Mouse (Mus musculus) ovary, postnatal 10 days (tissue): ENCODE measurements around the gene Tnf.

Source experiments
- DNase-seq: peaks from one replicate; pipeline ENCODE4 v3.0.0; 2022; ENCODE audit warnings: low spot score

Gene Tnf

GRCm38 (mm10) chr17:35172445-35173234, 29.2 kb downstream of the Tnf start:
- DNase-seq = no peak

DNA sequence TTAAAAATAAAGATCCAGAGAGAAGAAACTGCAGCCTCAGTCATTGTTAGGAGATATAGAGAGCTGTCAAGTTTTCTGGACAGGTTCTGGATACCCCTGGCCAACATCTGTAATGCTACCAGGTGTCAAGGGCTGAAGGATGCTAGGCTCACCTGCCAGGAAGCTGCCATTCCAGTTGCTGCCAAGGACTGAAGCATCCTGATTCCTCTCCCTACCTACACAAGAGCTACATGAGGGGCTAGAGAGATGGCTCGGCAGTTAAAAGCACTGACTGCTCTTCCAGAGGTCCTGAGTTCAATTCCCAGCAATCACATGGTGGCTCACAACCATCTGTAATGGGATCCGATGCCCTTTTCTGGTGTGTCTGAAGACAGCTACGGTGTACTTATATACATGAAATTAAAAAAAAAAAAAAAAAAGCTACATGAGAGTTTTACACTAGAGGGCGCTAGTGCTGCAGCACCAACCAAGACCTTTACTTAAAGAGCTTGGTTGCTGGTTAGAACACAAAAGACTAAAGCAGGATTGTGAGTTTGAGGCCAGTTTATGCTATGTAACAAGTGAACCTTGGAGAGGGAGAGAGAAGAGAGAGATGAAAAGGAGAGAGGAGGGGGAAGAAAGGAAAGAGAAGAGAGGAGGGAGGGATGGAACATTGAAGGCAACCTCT, 33.1 kb downstream of the Tnf start:
- DNase-seq = no peak

- no peak for DNase-seq
These were observed 34.0 kb downstream of the Tnf start for GRCm38 (mm10) chr17:35167794-35168193.

DNA sequence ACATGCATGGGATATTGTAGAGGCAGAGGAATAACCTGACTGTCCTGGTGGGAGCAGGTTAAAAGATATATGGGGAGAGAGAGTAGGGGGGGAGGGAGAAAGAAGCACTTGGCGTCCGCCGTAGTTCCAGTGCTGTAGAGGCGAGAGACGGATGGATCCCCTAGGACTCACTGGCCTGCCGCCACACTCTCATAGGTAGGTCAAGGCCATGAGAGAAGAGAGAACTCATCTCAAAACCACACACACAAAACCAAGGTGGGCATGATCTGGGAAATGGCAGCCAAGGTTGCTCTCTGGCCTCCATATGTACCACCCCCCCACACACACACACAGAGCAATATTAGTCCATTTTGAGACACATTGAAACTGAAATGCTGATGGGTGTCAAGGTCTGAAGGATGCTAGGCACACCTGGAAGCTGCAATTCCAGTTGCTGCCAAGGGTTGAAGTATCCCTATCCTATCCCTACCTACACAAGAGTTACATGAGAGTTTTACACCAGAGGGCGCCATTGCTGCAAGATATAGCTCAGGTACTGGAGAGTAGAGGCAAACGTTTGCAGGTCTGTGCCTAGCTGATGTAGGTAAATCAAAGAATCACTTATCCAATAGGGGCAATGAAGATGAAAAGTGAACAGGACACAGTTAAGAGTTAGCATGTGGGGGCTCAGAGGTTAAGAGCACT, 35.3 kb downstream of the Tnf start:
- no peak for DNase-seq

DNA sequence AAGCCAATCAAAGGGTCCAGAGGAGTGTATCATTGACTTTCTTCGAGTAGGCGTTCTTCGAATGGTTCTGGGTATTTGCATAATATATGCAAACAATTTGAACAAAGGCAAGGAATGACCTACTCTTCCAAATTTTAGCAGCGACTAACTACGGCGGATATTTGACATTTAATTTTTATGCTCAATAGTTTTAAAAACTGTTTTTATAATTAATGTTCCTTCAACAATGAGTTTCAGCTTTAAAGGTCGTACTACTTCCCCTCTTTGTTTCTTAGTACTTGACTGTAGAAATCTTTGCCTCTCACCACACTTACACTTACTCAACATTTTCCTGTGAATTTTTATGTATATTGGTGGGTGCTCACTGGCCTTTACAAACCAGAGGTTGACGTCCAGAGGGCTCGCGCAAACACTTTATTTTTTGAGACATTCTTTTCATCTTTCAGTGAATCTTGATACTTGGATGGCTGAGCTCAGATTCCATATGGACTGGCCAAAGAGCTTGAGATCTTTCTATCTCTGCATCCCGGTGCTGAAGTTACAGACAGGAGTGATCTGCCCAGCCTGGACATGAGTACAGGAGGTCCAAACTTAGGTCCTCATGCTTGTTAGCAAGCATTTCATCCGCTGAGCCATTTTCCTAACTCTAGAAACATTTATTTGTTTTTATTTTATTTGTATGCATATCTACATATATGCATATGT, 36.2 kb downstream of the Tnf start:
- DNase-seq = no peak

DNA sequence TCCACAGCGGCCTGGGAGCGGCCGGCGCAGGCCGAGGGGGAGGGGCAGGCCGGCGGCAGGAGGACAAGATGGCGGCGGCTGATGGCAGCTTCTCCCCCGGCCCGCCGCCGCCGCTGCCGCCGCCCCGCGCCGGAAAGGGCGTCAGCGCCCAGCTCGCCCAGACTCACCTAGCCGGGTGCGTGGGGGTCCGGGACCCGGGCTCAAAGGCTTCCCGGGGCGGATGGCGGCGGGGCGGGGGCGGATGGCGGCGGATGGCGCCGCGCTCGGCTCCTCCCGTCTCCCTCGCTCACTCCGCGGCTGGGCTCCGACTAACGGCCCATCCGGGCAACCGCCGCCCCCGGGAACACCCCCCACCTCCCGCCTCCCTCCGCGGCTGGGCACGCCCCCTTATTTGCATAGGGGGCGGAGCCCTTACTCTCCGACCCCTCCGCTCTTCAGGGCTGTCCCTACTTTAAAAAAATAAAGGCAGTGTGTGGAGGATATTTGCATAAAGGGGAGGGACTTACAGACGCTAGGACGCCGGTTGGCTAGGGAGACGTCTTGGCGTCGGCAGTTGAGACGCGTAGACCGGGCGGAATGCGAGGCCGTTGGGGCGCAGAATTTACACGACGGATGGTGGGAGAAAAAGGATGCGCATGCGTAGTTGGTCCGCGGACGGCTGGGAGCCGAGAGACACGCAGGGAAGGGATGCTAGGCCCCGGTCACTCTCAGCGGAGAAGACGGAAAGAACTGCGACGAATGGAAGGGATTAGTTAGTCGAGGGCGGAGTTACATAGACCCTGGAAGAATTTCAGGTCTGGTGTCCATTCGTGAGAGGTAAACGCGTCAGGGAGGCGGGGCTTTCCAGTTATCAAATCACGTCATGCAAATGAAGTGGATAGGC, 37.0 kb downstream of the Tnf start, which contains the start of gene Prrc2a:
Prrc2a (minus strand) TSS at position 330 of the 883 bp plus-strand sequence.
- DNase-seq = peak; percentile 87

GRCm38 (mm10) chr17:35164218-35164567, 37.6 kb downstream of the Tnf start:
- no peak for DNase-seq

- DNase-seq = no peak
These were observed 38.3 kb downstream of the Tnf start for GRCm38 (mm10) chr17:35163326-35164081.

- no peak for DNase-seq
These were observed 39.1 kb downstream of the Tnf start for GRCm38 (mm10) chr17:35162730-35163129.

DNA sequence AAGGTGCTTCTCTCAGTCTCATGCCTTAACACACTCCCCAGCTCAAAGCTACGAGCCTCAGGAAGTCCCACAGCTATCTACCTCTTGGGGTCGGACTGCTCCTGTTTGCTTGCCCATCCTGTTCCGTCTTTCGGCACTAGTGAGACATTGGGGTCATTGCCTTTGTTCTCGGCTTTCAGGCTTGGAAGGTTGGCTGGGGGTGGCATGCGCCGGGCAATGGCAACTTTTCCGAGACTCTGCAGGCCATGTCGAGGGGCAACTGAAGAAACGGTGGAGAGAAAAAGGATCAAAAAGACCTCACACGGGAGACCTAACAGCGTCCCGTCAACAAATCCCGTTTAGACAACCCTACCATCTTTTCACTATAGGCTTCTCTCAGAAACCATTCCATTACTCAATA, 39.7 kb downstream of the Tnf start:
- no peak for DNase-seq

GRCm38 (mm10) chr17:35161421-35161820, 40.4 kb downstream of the Tnf start:
- no peak for DNase-seq

DNA sequence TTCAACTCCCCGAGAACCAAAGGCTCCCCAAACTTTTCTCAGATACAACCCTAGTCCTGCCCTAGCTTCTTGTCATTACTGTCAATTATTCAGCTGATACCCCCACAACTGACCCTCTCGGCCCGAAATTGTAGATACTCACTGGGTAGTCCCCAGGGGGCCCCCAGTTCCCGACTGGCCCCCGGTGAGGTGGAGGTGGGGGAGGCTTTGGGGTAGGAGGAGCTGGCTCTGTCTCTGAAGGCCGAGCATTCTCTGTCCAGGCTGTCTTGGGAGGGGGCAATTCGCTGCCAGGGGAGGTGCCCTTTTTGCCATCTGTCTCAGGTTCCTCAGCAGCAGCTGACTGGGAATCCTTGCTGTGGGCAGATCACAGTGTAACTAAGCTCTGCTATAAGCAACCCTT, 42.2 kb downstream of the Tnf start:
- DNase-seq = no peak

DNA sequence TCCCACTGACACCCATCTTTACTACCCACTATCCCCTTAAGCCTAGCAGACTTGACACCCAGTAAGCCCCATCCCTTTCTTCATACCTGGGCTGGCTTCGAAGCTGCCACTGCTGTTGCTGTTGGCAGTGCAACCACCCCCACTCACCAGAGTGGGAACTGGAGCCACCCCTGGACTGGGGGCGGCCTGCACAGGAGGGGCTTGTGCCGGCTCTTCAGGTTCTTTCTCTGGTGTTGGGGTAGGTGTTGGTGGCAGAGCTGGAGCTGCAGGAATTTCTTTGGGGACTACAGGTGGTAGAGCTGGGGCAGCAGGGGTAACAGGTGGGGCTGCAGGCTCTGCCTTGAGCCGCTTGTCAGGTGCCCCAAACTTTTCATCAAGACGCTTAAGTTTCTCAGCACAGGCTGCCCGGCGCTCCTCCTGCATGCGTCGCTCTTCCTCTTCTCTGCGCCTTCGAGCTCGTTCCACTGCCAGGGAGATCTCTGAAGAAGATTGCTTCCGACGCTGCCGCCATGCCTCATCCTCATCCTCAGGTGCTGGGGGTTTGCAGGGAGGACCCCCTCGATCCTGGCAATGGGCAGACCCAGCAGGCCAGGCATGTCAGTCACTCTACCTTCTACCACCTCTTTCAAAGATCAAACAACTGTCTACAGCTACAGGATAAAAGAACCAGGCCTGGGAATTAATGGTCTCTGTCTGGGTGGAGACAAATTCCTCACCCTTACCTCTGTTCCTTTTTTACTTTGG, 42.8 kb downstream of the Tnf start:
- no peak for DNase-seq

DNA sequence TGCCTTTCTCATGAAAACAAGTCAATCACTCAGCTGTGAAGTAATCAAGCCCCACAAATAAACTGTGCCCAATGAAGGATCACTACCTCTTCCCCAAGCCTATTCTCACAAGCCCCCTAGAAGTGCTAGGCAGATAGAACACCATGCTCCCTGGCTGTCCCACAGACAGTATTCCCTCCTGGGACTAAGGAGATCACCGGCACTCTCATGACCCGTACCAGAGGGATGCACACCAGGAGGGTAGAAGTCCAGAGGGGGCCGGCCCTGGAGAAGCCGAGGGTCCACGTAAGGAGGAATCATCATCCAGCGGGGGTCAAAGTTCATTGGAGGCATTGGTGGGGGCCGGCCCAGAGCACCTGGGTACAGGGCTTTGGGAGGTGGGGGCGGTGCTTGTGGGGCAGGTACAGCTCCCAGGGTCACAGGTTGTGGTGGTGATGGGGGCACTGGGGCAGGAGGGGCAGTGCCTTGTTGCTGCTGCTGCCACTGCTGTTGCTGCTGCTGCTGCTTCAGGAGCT, 44.1 kb downstream of the Tnf start:
- no peak for DNase-seq

DNA sequence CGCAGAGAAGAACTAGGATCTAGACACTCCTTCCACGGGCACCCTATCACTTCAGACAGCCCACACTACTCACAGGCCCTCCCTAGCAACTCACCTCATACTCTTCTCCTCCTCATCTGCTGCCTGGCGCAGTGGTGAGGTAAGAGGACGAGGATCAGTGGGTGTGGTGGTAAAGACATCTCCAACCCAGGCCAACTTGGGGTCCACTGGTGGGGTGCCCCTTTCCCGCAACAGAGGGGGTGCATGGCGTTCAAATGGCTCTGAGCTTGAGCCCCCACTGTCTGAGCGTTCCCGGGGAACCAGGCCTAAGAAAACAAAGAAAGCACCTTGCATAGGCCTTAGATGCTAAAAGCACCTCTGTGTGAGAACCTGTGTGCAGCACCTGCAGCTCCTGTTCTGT, 44.6 kb downstream of the Tnf start:
- DNase-seq = no peak

DNA sequence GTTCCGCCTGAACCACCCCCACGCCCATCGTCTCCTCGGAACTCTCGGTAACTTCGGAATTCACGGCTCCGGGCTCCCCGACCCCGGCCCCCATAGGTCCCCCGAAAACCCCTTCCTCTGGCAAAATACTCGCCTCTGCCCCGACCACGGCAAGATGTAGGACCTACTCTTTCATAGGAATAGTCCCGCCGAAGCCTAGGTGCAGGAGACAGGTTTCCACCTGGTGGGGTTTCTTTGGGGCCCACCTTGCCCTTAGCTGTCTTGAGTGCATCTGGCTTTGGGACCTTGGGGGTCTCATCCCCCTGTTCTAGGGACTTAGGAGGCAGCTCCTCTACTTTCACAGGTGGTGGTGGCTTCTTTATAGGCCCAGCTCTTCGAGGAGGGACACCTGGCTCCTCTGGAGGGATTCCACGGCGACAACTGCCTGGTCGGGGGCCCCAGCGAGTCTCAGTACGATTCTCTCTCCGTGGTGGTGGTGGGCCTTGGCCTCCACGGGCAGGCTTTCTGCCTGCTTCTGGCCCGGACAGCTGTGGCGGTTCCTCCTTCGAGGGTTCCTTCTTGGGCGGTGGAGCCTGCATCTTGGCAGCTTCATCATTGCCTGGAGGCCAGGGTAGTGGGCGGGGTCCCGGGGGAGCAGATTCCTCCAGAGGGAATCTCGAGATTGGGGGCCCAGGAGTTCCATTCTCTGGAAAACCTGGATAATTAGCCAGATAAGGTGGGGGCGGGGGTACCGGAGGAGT, 45.2 kb downstream of the Tnf start:
- DNase-seq = no peak

GRCm38 (mm10) chr17:35155451-35155850, 46.4 kb downstream of the Tnf start:
- DNase-seq = no peak

- no peak for DNase-seq
These were observed 47.2 kb downstream of the Tnf start for GRCm38 (mm10) chr17:35154616-35155015.

DNA sequence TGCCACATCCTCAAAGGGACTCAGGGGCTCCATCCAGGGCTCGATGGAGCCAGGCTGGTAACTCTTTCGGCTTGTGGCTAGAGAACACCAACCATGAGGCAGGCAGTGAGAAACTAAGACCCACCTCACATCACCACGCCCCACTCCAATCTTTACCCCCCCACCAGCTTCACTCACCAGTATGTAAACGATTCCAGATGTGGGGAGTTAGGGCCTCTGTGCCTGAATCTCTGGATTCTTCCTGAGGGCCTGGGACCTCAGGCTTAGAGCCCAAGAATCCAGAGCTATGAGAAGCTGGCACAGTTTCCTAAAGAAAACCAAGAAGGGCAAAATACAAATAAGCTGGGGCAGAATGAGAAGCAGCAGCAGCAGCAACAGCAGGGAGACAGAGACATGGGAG, 47.9 kb downstream of the Tnf start:
- no peak for DNase-seq
